In the genomic region with DNA sequence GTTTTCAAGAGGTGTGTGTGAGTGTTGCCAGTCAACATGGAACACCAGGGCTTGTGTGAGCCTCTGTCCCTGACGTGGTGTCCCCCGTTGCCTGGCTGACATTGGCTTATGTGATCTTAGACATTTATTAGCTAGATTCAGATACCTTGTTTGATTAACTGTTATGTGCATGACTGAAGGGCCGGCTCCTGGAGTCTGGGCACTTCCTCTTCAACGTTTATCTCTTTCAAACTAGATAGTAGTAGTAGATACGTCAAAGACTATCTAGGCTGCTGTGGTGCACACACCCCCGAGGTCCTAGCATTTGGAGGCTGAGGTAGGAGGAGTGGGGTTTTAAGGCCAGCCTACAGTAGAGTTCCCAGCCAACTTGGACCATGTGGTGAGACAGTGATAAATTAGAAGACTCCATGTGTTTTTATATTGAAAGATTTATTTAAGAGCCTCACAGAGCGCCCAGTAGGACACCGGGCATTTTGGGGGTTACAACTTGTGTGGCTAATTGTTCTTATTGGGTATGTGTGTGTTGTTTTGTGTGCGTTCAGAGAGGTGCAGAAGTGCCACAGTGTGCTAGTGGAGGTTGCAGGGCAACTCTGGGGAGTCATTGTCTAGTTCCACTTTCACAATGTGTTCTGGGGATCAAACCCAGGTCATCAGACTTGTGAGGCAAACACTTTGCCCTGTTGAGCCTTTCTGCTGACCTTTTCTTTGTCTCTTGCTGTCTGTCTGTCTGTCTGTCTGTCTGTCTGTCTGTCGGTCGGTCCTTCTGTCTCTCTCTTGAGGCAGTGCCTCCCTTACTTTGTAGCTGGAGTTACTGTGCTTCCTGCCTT, we compare ENCODE assay signal across 9 mouse cellular contexts. TPM values are rescaled to one million over a fixed set of nuclear protein-coding genes. Genes with fewer than 3 reads are reported as not detected.
A peak's percentile ranks its signal among the peaks of the same experiment; 100 is the strongest.
DNase-seq lines count a peak whose midpoint lies in the region; ATAC-seq lines count a peak whose summit lies in the region.
"Had no signal": no experiment of that assay in that cellular context is flagged by ENCODE, and none has a peak within 500 bp of the region (broad histone marks: within the 10 kb centered on the region; RNA-seq: fewer than 3 reads in every experiment).

No protein-coding gene starts in this region.

- DNase-seq in heart, postnatal 4 days, result no peak
- no peak for DNase-seq in embryonic facial prominence, embryonic 10.5 days (ENCODE audit: low spot score)
- no peak for DNase-seq in intestine, embryonic 14.5 days (ENCODE audit: low spot score)
- DNase-seq in left cerebral cortex, postnatal 36 days (ENCODE audit: low spot score in 2 of 2), result no peak
- no peak for DNase-seq in ovary, postnatal 14 days (ENCODE audit: low spot score)
- DNase-seq in lung, postnatal 4 days, result no peak

- no peak overlapping the region for H3K27ac ChIP-seq in heart, embryonic 14.5 days (replicated peaks in 1 of 2; ENCODE audit: control insufficient read depth in 1 of 2, insufficient read depth in 1 of 2, low read depth in 2 of 2, low read length in 2 of 2)
- H3K27ac ChIP-seq in embryonic facial prominence, embryonic 10.5 days (replicated peaks), result no peak overlapping the region; the same call in 1 of the 2 replicates
- H3K27ac ChIP-seq in intestine, embryonic 14.5 days (ENCODE audit: low read depth), result no peak overlapping the region
- H3K27ac ChIP-seq in midbrain, embryonic 16.5 days (ENCODE audit: low read length), result 0 out of 2 replicates have a peak overlapping the region, but pooled peaks have one; percentile 89

- 38% methylated on average over 11 of the region's 11 CpGs for WGBS in heart, embryonic 14.5 days
- 63% methylated on average over 11 of the region's 11 CpGs for WGBS in embryonic facial prominence, embryonic 10.5 days
- 44% methylated on average over 11 of the region's 11 CpGs for WGBS in intestine, embryonic 14.5 days
- 60% methylated on average over 11 of the region's 11 CpGs for WGBS in midbrain, embryonic 16.5 days

- peak overlapping the region; percentile 96 for H3K9ac ChIP-seq in heart, embryonic 14.5 days (ENCODE audit: low read length)
- H3K9ac ChIP-seq in intestine, embryonic 14.5 days (ENCODE audit: low read length), result peak overlapping the region; percentile 87; the same call in 1 of the 2 replicates
- H3K9ac ChIP-seq in midbrain, embryonic 16.5 days (ENCODE audit: low read depth, low read length), result peak overlapping the region; percentile 96

- H3K4me2 ChIP-seq in heart, embryonic 14.5 days (ENCODE audit: low read length), result peak overlapping the region; percentile 81
- peak overlapping the region; percentile 93 for H3K4me2 ChIP-seq in intestine, embryonic 14.5 days (ENCODE audit: low read length)
- H3K4me2 ChIP-seq in midbrain, embryonic 16.5 days (ENCODE audit: low read length), result peak overlapping the region; percentile 85

- intact Hi-C loops in left cerebral cortex, postnatal 36 days (cut with DNase I), result no loop called here

- peaks cover 8 to 17% of the 10 kb centered on the region in 2 experiments for H3K4me1 ChIP-seq in heart, embryonic 14.5 days (ENCODE audit: control insufficient read depth in 2 of 2, insufficient read depth in 2 of 2, low read length in 2 of 2)
- H3K4me1 ChIP-seq in embryonic facial prominence, embryonic 10.5 days, result peaks cover 33% of the 10 kb centered on the region
- peaks cover 15% of the 10 kb centered on the region for H3K4me1 ChIP-seq in intestine, embryonic 14.5 days (replicated peaks; ENCODE audit: control insufficient read depth, insufficient read depth, low read length)
- peaks cover 26% of the 10 kb centered on the region for H3K4me1 ChIP-seq in midbrain, embryonic 16.5 days (ENCODE audit: control insufficient read depth, insufficient read depth, low read length)

- H3K9me3 ChIP-seq in heart, embryonic 14.5 days (ENCODE audit: control insufficient read depth, low read length), result no peaks in the 10 kb centered on the region
- no peaks in the 10 kb centered on the region for H3K9me3 ChIP-seq in embryonic facial prominence, embryonic 10.5 days
- H3K9me3 ChIP-seq in intestine, embryonic 14.5 days (ENCODE audit: control insufficient read depth, low read length), result no peaks in the 10 kb centered on the region
- no peaks in the 10 kb centered on the region for H3K9me3 ChIP-seq in midbrain, embryonic 16.5 days (replicated peaks; ENCODE audit: control insufficient read depth, low read length, poor library complexity, severe bottlenecking)

- H3K36me3 ChIP-seq in heart, embryonic 14.5 days (ENCODE audit: control insufficient read depth, insufficient read depth, low read length), result peaks cover 14% of the 10 kb centered on the region
- peaks cover 24% of the 10 kb centered on the region for H3K36me3 ChIP-seq in embryonic facial prominence, embryonic 10.5 days (replicated peaks)
- peaks cover 12% of the 10 kb centered on the region for H3K36me3 ChIP-seq in intestine, embryonic 14.5 days (ENCODE audit: control insufficient read depth, insufficient read depth, low read length)
- H3K36me3 ChIP-seq in midbrain, embryonic 16.5 days (ENCODE audit: control insufficient read depth, insufficient read depth, low read length), result no peaks in the 10 kb centered on the region

- peak overlapping the region; percentile 52 to 92 for H3K4me3 ChIP-seq in heart, embryonic 14.5 days (ENCODE audit: control insufficient read depth in 1 of 2, insufficient read depth in 1 of 2, low read depth in 1 of 2, low read length in 2 of 2)
- peak overlapping the region; percentile 92 for H3K4me3 ChIP-seq in embryonic facial prominence, embryonic 10.5 days
- H3K4me3 ChIP-seq in intestine, embryonic 14.5 days (ENCODE audit: low read depth, low read length), result peak overlapping the region; percentile 94
- peak overlapping the region; percentile 89 for H3K4me3 ChIP-seq in midbrain, embryonic 16.5 days (ENCODE audit: low read depth, low read length)

- H3K27me3 ChIP-seq in heart, embryonic 14.5 days (ENCODE audit: control insufficient read depth, insufficient read depth, low read length), result no peaks in the 10 kb centered on the region
- H3K27me3 ChIP-seq in embryonic facial prominence, embryonic 10.5 days (replicated peaks; ENCODE audit: low read depth, poor library complexity, severe bottlenecking), result no peaks in the 10 kb centered on the region
- H3K27me3 ChIP-seq in intestine, embryonic 14.5 days (replicated peaks; ENCODE audit: control insufficient read depth, insufficient read depth, low read length), result no peaks in the 10 kb centered on the region
- H3K27me3 ChIP-seq in midbrain, embryonic 16.5 days (ENCODE audit: control insufficient read depth, insufficient read depth, low read depth, low read length), result no peaks in the 10 kb centered on the region
- H3K27me3 ChIP-seq: Patski had no signal

- ATAC-seq in heart, embryonic 14.5 days (ENCODE audit: insufficient number of reproducible peaks, insufficient read depth, low FRiP score, low read depth), result no peak
- no peak for ATAC-seq in intestine, embryonic 14.5 days (replicated peaks; ENCODE audit: low FRiP score, low TSS enrichment, low read depth)
- ATAC-seq in midbrain, embryonic 16.5 days, result no peak

RNA-seq across cellular contexts. Expression of gene Uhrf1bp1, which starts 1.6 kb away (rescaled TPM):
- polyA plus RNA-seq in heart, embryonic 14.5 days (2014; fragmentation: Nextera tagmentation; extraction: Ambion mirVana), result 3.2 and 3.3 TPM in 2 replicates
- total RNA-seq in heart, postnatal 4 days (2021), result 10 to 100 TPM; 20.7 to 21.9 TPM
- polyA plus RNA-seq in embryonic facial prominence, embryonic 10.5 days (2016; fragmentation: Nextera tagmentation; extraction: Ambion mirVana), result 9.5 and 10.3 TPM in 2 replicates
- polyA plus RNA-seq in intestine, embryonic 14.5 days (2014; fragmentation: Nextera tagmentation; extraction: Ambion mirVana), result 5.8 and 6.6 TPM in 2 replicates
- 6.0 and 6.5 TPM in 2 replicates for polyA plus RNA-seq in midbrain, embryonic 16.5 days (2015; fragmentation: Nextera tagmentation; extraction: Ambion mirVana)
- 10 to 100 TPM; 15.7 to 24.8 TPM for total RNA-seq in left cerebral cortex, postnatal 36 days (2021)

RNA-seq across cellular contexts. Expression of gene Snrpc, which starts 19.9 kb away (rescaled TPM):
- polyA plus RNA-seq in heart, embryonic 14.5 days (2014; fragmentation: Nextera tagmentation; extraction: Ambion mirVana), result 213 and 228 TPM in 2 replicates
- total RNA-seq in heart, postnatal 4 days (2021), result 100 to 1,000 TPM in 1 of 2 experiments, 10 to 100 TPM in 1; 94.2 to 102 TPM
- 412 and 414 TPM in 2 replicates for polyA plus RNA-seq in embryonic facial prominence, embryonic 10.5 days (2016; fragmentation: Nextera tagmentation; extraction: Ambion mirVana)
- polyA plus RNA-seq in intestine, embryonic 14.5 days (2014; fragmentation: Nextera tagmentation; extraction: Ambion mirVana), result 302 and 314 TPM in 2 replicates
- 193 and 197 TPM in 2 replicates for polyA plus RNA-seq in midbrain, embryonic 16.5 days (2015; fragmentation: Nextera tagmentation; extraction: Ambion mirVana)
- total RNA-seq in left cerebral cortex, postnatal 36 days (2021), result 10 to 100 TPM; 49.7 to 53.0 TPM

RNA-seq across cellular contexts. Expression of gene D17Wsu92e, which starts 37.4 kb away (rescaled TPM):
- 15.4 and 16.6 TPM in 2 replicates for polyA plus RNA-seq in heart, embryonic 14.5 days (2014; fragmentation: Nextera tagmentation; extraction: Ambion mirVana)
- 100 to 1,000 TPM; 104 to 107 TPM for total RNA-seq in heart, postnatal 4 days (2021)
- 15.5 and 15.7 TPM in 2 replicates for polyA plus RNA-seq in embryonic facial prominence, embryonic 10.5 days (2016; fragmentation: Nextera tagmentation; extraction: Ambion mirVana)
- 20.1 and 23.4 TPM in 2 replicates for polyA plus RNA-seq in intestine, embryonic 14.5 days (2014; fragmentation: Nextera tagmentation; extraction: Ambion mirVana)
- polyA plus RNA-seq in midbrain, embryonic 16.5 days (2015; fragmentation: Nextera tagmentation; extraction: Ambion mirVana), result 8.5 and 9.4 TPM in 2 replicates
- total RNA-seq in left cerebral cortex, postnatal 36 days (2021), result 100 to 1,000 TPM; 205 to 222 TPM

RNA-seq across cellular contexts. Expression of gene Anks1, which starts 51.2 kb away (rescaled TPM):
- polyA plus RNA-seq in heart, embryonic 14.5 days (2014; fragmentation: Nextera tagmentation; extraction: Ambion mirVana), result 8.2 and 11.8 TPM in 2 replicates
- 10 to 100 TPM; 54.2 to 59.2 TPM for total RNA-seq in heart, postnatal 4 days (2021)
- polyA plus RNA-seq in embryonic facial prominence, embryonic 10.5 days (2016; fragmentation: Nextera tagmentation; extraction: Ambion mirVana), result 18.0 and 19.4 TPM in 2 replicates
- 16.4 and 16.9 TPM in 2 replicates for polyA plus RNA-seq in intestine, embryonic 14.5 days (2014; fragmentation: Nextera tagmentation; extraction: Ambion mirVana)
- 56.2 and 66.9 TPM in 2 replicates for polyA plus RNA-seq in midbrain, embryonic 16.5 days (2015; fragmentation: Nextera tagmentation; extraction: Ambion mirVana)
- 10 to 100 TPM; 34.5 to 42.3 TPM for total RNA-seq in left cerebral cortex, postnatal 36 days (2021)

RNA-seq across cellular contexts. Expression of gene Taf11, which starts 51.8 kb away (rescaled TPM):
- polyA plus RNA-seq in heart, embryonic 14.5 days (2014; fragmentation: Nextera tagmentation; extraction: Ambion mirVana), result 45.2 and 47.1 TPM in 2 replicates
- total RNA-seq in heart, postnatal 4 days (2021), result 10 to 100 TPM; 28.5 to 29.3 TPM
- 87.5 and 96.2 TPM in 2 replicates for polyA plus RNA-seq in embryonic facial prominence, embryonic 10.5 days (2016; fragmentation: Nextera tagmentation; extraction: Ambion mirVana)
- polyA plus RNA-seq in intestine, embryonic 14.5 days (2014; fragmentation: Nextera tagmentation; extraction: Ambion mirVana), result 59.7 and 66.0 TPM in 2 replicates
- 57.8 and 71.9 TPM in 2 replicates for polyA plus RNA-seq in midbrain, embryonic 16.5 days (2015; fragmentation: Nextera tagmentation; extraction: Ambion mirVana)
- total RNA-seq in left cerebral cortex, postnatal 36 days (2021), result 10 to 100 TPM; 47.2 to 47.7 TPM
